Mouse (Mus musculus) myocyte (in vitro differentiated cells): ENCODE data around the gene Grin2c. TPM values are rescaled to one million over a fixed set of nuclear protein-coding genes. Genes with fewer than 3 reads are reported as not detected.

ENCODE experiments used
- H3K27me3 ChIP-seq: one replicate; pipeline ENCODE4 v1.6.1; 2011; ENCODE audit not compliant: control insufficient read depth, insufficient read depth, insufficient read length
- H3K36me3 ChIP-seq: one replicate; pipeline ENCODE4 v1.6.1; 2011; ENCODE audit not compliant: control insufficient read depth, insufficient read depth
- H3K4me2 ChIP-seq: one replicate; pipeline ENCODE4 v1.6.1; 2011; ENCODE audit warnings: low read depth, control low read depth
- H3K4me3 ChIP-seq: one replicate; pipeline ENCODE4 v1.5.1; 2011; ENCODE audit warnings: mild to moderate bottlenecking, control low read depth, moderate library complexity
- H3K79me2 ChIP-seq: one replicate; pipeline ENCODE4 v1.6.1; 2011; ENCODE audit not compliant: control insufficient read depth, insufficient read depth
- H3ac ChIP-seq: one replicate; pipeline ENCODE4 v1.6.1; 2011; ENCODE audit not compliant: control insufficient read depth, insufficient read length
- CEBPB ChIP-seq: IDR thresholded peaks from 2 replicates; pipeline ENCODE4 v1.6.1; 2011; ENCODE audit warnings: mild to moderate bottlenecking, moderate library complexity; ENCODE audit not compliant: poor library complexity, insufficient read depth, severe bottlenecking
- E2F4 ChIP-seq: IDR thresholded peaks from one replicate; pipeline ENCODE4 v1.6.1; 2011; ENCODE audit warnings: mild to moderate bottlenecking, control low read depth, moderate library complexity; ENCODE audit not compliant: insufficient read depth
- MAX ChIP-seq: IDR thresholded peaks from one replicate; pipeline ENCODE4 v1.6.1; 2011; ENCODE audit warnings: low read depth, mild to moderate bottlenecking, control low read depth
- MYOD1 ChIP-seq, 3 experiments: IDR thresholded peaks; one replicate each; pipeline ENCODE4 v1.6.1; 2011; ENCODE audit warnings: control low read depth in 2 of 3, low read depth in 2 of 3, mild to moderate bottlenecking in 2 of 3, moderate library complexity in 1 of 3; ENCODE audit not compliant: insufficient read length in 2 of 3, control insufficient read depth in 1 of 3
- MYOG ChIP-seq, 3 experiments: IDR thresholded peaks; one replicate each; pipeline ENCODE4 v1.6.1; 2011; ENCODE audit warnings: control low read depth in 2 of 3, low read depth in 2 of 3, mild to moderate bottlenecking in 2 of 3; ENCODE audit not compliant: insufficient read length in 2 of 3, control insufficient read depth in 1 of 3, insufficient read depth in 1 of 3
- POLR2A ChIP-seq: IDR thresholded peaks from one replicate; pipeline ENCODE4 v1.6.1; 2011; ENCODE audit warnings: low read depth, mild to moderate bottlenecking, control low read depth, moderate library complexity; ENCODE audit not compliant: insufficient read length
- POLR2AphosphoS2 ChIP-seq: IDR thresholded peaks from one replicate; pipeline ENCODE4 v1.6.1; 2011; ENCODE audit warnings: low read depth, control low read depth; ENCODE audit not compliant: insufficient read length
- REST ChIP-seq: IDR thresholded peaks from one replicate; pipeline ENCODE4 v1.6.1; 2011; ENCODE audit warnings: mild to moderate bottlenecking, control low read depth, moderate library complexity; ENCODE audit not compliant: insufficient read depth, insufficient read length
- SRF ChIP-seq: IDR thresholded peaks from one replicate; pipeline ENCODE4 v1.6.1; 2011; ENCODE audit warnings: low read depth; ENCODE audit not compliant: control insufficient read depth, insufficient read length
- TCF12 ChIP-seq: IDR thresholded peaks from one replicate; pipeline ENCODE4 v1.6.1; 2011; ENCODE audit warnings: mild to moderate bottlenecking, control low read depth; ENCODE audit not compliant: poor library complexity, insufficient read depth, severe bottlenecking
- TCF3 ChIP-seq: IDR thresholded peaks from one replicate; pipeline ENCODE4 v1.6.1; 2011; ENCODE audit warnings: low read depth, control low read depth; ENCODE audit not compliant: insufficient read length
- USF1 ChIP-seq: IDR thresholded peaks from one replicate; pipeline ENCODE4 v1.6.1; 2011; ENCODE audit warnings: low read depth, mild to moderate bottlenecking, control low read depth, moderate library complexity
- polyA plus RNA-seq: library from polyadenylated mRNA; unstranded; fragments of >200 nt; fragmentation: generic; extraction: Trizol; gene quantifications from one replicate; pipeline ENCODE4 v1.2.1, GENCODE M21; 2012; ENCODE audit warnings: missing spikeins

The Grin2c gene
- polyA plus RNA-seq, 1 experiment: not detected

DNA sequence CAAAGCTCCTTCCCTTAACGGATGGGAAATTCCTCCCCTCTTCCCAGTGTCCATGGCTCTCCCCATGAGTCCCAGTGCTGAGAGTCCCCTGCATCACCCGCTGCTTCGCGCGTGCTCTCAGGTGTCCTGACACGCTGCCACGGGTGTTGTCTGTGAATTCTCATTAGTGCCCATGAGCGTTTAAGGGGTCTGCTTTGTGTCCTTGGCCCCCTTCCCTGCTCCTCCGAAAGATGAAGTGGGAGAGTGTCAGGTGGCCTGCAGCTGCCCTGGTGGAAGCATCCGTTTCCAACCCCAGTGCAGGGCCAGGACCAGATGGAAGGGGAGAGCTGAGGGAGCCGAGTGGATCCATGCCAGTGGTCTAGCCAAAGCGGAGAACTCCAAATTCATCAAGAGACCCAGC, 58.9 kb downstream of the Grin2c start:
- Histone ChIP-seq H3K27me3 (no peaks in the 10 kb centered on the region), H3K4me2 (no peak overlapping the region), H3K79me2 (no peaks in the 10 kb centered on the region), H3ac (no peak overlapping the region), H3K4me3 (no peak overlapping the region), H3K36me3 (no peaks in the 10 kb centered on the region)
- TF ChIP-seq MYOG (IDR thresholded peaks at IDR 0.05; ENCODE audit: control insufficient read depth in 1 of 3, insufficient read depth in 1 of 3, insufficient read length in 2 of 3, low read depth in 2 of 3) (no peak), CEBPB (no peak), TCF3 (no peak), MAX (no peak), POLR2A (no peak)

DNA sequence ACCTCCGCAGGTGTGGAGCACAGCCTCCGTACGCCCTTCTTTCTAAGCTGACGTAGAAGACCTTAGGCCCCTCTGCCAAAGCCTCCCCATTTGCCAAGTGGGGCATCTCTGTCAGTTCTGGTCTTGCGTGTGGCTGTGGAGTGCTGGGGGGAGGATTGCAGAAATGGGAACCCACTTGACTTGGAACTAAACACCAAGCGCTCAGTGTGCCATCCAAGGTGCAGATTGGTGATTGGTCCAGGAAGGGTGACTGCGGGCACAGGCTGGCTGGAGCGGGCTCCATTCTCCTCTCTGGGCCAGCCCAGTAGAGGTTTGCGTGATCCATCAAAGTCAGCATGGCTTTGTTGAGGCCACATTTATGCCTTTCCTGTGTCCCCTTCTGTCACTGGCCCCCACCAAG, 64.3 kb downstream of the Grin2c start:
- Histone ChIP-seq H3K4me3 (no peak overlapping the region), H3K36me3 (no peaks in the 10 kb centered on the region), H3K4me2 (no peak overlapping the region)

DNA sequence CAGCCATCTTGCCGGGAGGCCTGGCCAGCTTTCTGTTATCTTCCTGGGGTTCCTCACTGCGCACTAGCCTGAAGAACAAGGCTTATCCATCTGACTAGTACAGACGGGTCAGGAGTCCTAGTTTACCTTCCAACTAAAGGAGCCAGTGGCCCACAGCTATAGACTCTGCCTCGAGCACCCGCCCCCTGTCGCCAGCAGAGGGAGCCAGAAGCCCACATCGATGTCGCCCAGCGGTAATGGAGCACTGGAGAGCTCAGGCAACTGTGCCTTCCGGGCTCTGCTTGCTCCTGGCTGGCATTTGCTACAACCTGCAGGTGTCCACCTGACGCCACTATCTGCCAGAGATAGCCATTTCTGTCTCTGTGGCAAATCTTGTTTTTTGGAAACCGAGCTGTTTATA, 64.7 kb downstream of the Grin2c start:
- no peaks in the 10 kb centered on the region for H3K36me3 ChIP-seq
- no peak overlapping the region for H3ac ChIP-seq
- TF ChIP-seq CEBPB (no peak), MYOG (IDR thresholded peaks at IDR 0.05; ENCODE audit: control insufficient read depth in 1 of 3, insufficient read depth in 1 of 3, insufficient read length in 2 of 3, low read depth in 2 of 3) (no peak), MAX (no peak), MYOD1 (IDR thresholded peaks at IDR 0.05; ENCODE audit: control insufficient read depth in 1 of 3, insufficient read length in 2 of 3, low read depth in 2 of 3) (no peak)
- no peaks in the 10 kb centered on the region for H3K27me3 ChIP-seq
- no peak overlapping the region for H3K4me2 ChIP-seq
- no peaks in the 10 kb centered on the region for H3K79me2 ChIP-seq
- H3K4me3 ChIP-seq: no peak overlapping the region

More for the DNA sequence above, 64.3 kb downstream of the Grin2c start:
- TF ChIP-seq MYOD1 (IDR thresholded peaks at IDR 0.05; ENCODE audit: control insufficient read depth in 1 of 3, insufficient read length in 2 of 3, low read depth in 2 of 3) (no peak), MYOG (IDR thresholded peaks at IDR 0.05; ENCODE audit: control insufficient read depth in 1 of 3, insufficient read depth in 1 of 3, insufficient read length in 2 of 3, low read depth in 2 of 3) (no peak), CEBPB (no peak), TCF12 (no peak), REST (no peak), TCF3 (no peak), POLR2A (no peak), POLR2AphosphoS2 (no peak), USF1 (no peak), SRF (no peak), E2F4 (no peak)
- H3K79me2 ChIP-seq: no peaks in the 10 kb centered on the region
- H3K27me3 ChIP-seq: no peaks in the 10 kb centered on the region
- H3ac ChIP-seq: no peak overlapping the region

- Histone ChIP-seq H3K36me3 (no peaks in the 10 kb centered on the region), H3K4me2 (no peak overlapping the region), H3ac (no peak overlapping the region), H3K27me3 (no peaks in the 10 kb centered on the region), H3K79me2 (no peaks in the 10 kb centered on the region), H3K4me3 (no peak overlapping the region)
- no peak for TF ChIP-seq REST
- no peak for TF ChIP-seq USF1
- no peak for TF ChIP-seq POLR2A
- TF ChIP-seq CEBPB: no peak
- no peak for TF ChIP-seq SRF
- no peak for TF ChIP-seq MYOD1 (IDR thresholded peaks at IDR 0.05; ENCODE audit: control insufficient read depth in 1 of 3, insufficient read length in 2 of 3, low read depth in 2 of 3)
Measured at GRCm38 (mm10) chr11:115200520-115200919, 66.5 kb downstream of the Grin2c start.

Other genes starting within 250 kb of the Grin2c start
- not detected for gene Cd300ld4, start 240.2 kb downstream of the Grin2c start, polyA plus RNA-seq
- 0.16 TPM for gene Cd300ld5, start 229.5 kb downstream of the Grin2c start, polyA plus RNA-seq
- gene Cd300ld3, start 218.8 kb downstream of the Grin2c start, polyA plus RNA-seq: not detected
- not detected for gene Cd300e, start 205.1 kb downstream of the Grin2c start, polyA plus RNA-seq
- gene Rab37, start 175.8 kb downstream of the Grin2c start, polyA plus RNA-seq: 0.02 TPM
- not detected for gene Cd300lf, start 133.3 kb downstream of the Grin2c start, polyA plus RNA-seq
- 16.1 TPM for gene Slc9a3r1, start 103.9 kb downstream of the Grin2c start, polyA plus RNA-seq
- 15.5 TPM for gene Tmem104, start 79.8 kb downstream of the Grin2c start, polyA plus RNA-seq
- gene Nat9, start 79.4 kb downstream of the Grin2c start, polyA plus RNA-seq: 22.6 TPM
- gene Fdxr, start 9.8 kb upstream of the Grin2c start, polyA plus RNA-seq: 13.9 TPM
- 0.62 TPM for gene Fads6, start 30.4 kb upstream of the Grin2c start, polyA plus RNA-seq
- gene Otop2, start 39.9 kb upstream of the Grin2c start, polyA plus RNA-seq: 0.01 TPM
- 0.16 TPM for gene Ush1g, start 54.8 kb upstream of the Grin2c start, polyA plus RNA-seq
- not detected for gene Otop3, start 67.5 kb upstream of the Grin2c start, polyA plus RNA-seq
- 63.1 TPM for gene Hid1, start 100.5 kb upstream of the Grin2c start, polyA plus RNA-seq
- 52.8 TPM for gene Cdr2l, start 114.7 kb upstream of the Grin2c start, polyA plus RNA-seq
- 201 TPM for gene Mrpl58, start 136.5 kb upstream of the Grin2c start, polyA plus RNA-seq
- gene Atp5h, start 152.7 kb upstream of the Grin2c start, polyA plus RNA-seq: 693 TPM
- 27.3 TPM for gene Kctd2, start 152.9 kb upstream of the Grin2c start, polyA plus RNA-seq
- gene Trim80, start 173.3 kb upstream of the Grin2c start, polyA plus RNA-seq: not detected
- 0.10 TPM for gene Slc16a5, start 195.2 kb upstream of the Grin2c start, polyA plus RNA-seq
- gene Armc7, start 208.4 kb upstream of the Grin2c start, polyA plus RNA-seq: 6.2 TPM
- 64.0 TPM for gene Nt5c, start 224.6 kb upstream of the Grin2c start, polyA plus RNA-seq
- 386 TPM for gene Jpt1, start 247.1 kb upstream of the Grin2c start, polyA plus RNA-seq